Comparison of ENCODE assay signal across 8 mouse cellular contexts in the genomic region with DNA sequence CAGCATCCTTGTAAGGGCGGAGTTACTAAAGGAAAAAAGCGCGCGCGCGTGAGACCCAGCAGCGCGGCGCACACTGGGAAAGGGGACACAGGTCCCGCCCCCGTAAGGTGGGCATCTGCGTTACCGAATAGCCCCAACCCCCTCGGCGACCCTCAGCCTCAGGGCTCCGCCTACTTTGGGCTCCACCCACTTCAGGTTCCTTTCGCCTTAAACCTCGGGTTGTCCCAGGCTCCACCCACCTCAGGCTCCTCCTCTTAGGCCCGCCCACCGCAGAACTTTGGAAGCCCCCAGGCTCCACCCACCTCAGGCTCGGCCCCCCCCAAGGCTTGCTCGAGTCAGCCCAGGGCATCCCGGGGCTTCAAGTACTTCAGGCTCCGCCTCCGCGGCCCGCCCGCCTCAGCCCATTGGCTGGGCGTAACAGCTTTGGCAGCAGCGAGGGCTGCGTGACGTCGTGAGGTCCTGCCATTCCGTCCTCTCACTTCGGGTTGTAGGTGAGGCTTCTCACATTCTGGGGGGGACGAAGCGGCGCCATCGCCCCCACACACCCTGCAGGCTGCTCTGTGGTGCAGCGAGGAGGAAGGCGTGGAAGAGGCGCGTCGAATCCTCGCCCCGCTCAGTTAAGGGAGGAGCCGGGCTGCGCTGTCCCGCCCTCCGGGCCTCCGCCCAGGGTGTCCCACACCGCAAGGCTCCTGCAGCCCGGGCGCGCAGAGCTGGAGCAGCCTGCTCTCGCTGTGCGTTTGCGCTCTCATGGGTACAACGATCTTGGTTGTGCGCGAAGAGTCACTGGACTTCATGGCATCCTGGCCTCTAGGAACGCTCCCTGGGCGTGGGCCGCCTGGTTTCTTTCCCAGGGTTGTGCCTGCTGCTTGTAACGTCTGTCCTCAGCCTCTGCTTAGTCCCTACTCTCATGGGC. TPM values are rescaled to one million over a fixed set of nuclear protein-coding genes. Genes with fewer than 3 reads are reported as not detected.
DNase-seq lines count a peak whose midpoint lies in the region; ATAC-seq and TF ChIP-seq lines count a peak whose summit lies in the region.

No protein-coding gene starts in this region.

- 0 out of 2 replicates have a peak, but pooled peaks have one; percentile 13 for TF ChIP-seq CTCF in lung, postnatal 0 days (IDR thresholded peaks at IDR 0.05)

- TF ChIP-seq EP300 in lung, postnatal 0 days (IDR thresholded peaks at IDR 0.05) = no peak

- H3K9ac ChIP-seq in lung, postnatal 0 days (replicated peaks; ENCODE audit: low read depth) = peak overlapping the region; percentile 48

- peak overlapping the region; percentile 75 for H3K4me3 ChIP-seq in hindbrain, embryonic 10.5 days
- peak overlapping the region; percentile 62 for H3K4me3 ChIP-seq in lung, postnatal 0 days (ENCODE audit: low read depth, low read length)

- peaks cover 11% of the 10 kb centered on the region for H3K9me3 ChIP-seq in hindbrain, embryonic 10.5 days
- H3K9me3 ChIP-seq in lung, postnatal 0 days (ENCODE audit: low read length) = peaks cover 4% of the 10 kb centered on the region; the same call in 1 of the 2 replicates

- WGBS in hindbrain, embryonic 10.5 days = under 1% methylated on average over 65 of the region's 65 CpGs
- under 1% methylated on average over 53 of the region's 65 CpGs for WGBS in lung, postnatal 0 days

- peaks cover 17% of the 10 kb centered on the region for H3K4me1 ChIP-seq in hindbrain, embryonic 10.5 days (replicated peaks)
- H3K4me1 ChIP-seq in lung, postnatal 0 days (ENCODE audit: insufficient read depth, low read depth, low read length) = no peaks in the 10 kb centered on the region; the same call in 1 of the 2 replicates

- H3K4me2 ChIP-seq in lung, postnatal 0 days (replicated peaks; ENCODE audit: low read depth, low read length) = peak overlapping the region; percentile 80

- H3K36me3 ChIP-seq in hindbrain, embryonic 10.5 days = no peaks in the 10 kb centered on the region
- H3K36me3 ChIP-seq in lung, postnatal 0 days (ENCODE audit: insufficient read depth, low read length) = no peaks in the 10 kb centered on the region

- peak; percentile 97 for ATAC-seq in frontal cortex, adult (ENCODE audit: low TSS enrichment)
- peak; percentile 98 for ATAC-seq in lung, postnatal 0 days

- H3K27me3 ChIP-seq in hindbrain, embryonic 10.5 days (ENCODE audit: insufficient read depth, poor library complexity, severe bottlenecking) = no peaks in the 10 kb centered on the region
- H3K27me3 ChIP-seq in lung, postnatal 0 days (replicated peaks; ENCODE audit: insufficient read depth, low read length) = no peaks in the 10 kb centered on the region

- peak; percentile 98 for DNase-seq in MN1 (ENCODE audit: low spot score)
- peak; percentile 94 for DNase-seq in cerebellum, adult 9-10 months
- peak; percentile 100 for DNase-seq in hindbrain, embryonic 10.5 days (ENCODE audit: low spot score)
- peak; percentile 96 for DNase-seq in layer of hippocampus, adult 9-11 months
- DNase-seq in lung, postnatal 0 days (ENCODE audit: low spot score) = peak; percentile 98
- DNase-seq in ovary, postnatal 14 days (ENCODE audit: low spot score) = peak; percentile 95
- peak; percentile 99 for DNase-seq in thymus, postnatal 14 days

- peak overlapping the region; percentile 89 for H3K27ac ChIP-seq in hindbrain, embryonic 10.5 days
- peak overlapping the region; percentile 85 for H3K27ac ChIP-seq in lung, postnatal 0 days (ENCODE audit: low read length)

RNA-seq across cellular contexts. Expression of a gene that starts 44.6 kb away (rescaled TPM):
- polyA plus RNA-seq in hindbrain, embryonic 10.5 days (2016; fragmentation: Nextera tagmentation; extraction: Ambion mirVana) = 17.1 and 19.7 TPM in 2 replicates
- polyA plus RNA-seq in lung, postnatal 0 days (2015; fragmentation: Nextera tagmentation; extraction: Ambion mirVana) = 10.2 and 11.5 TPM in 2 replicates

Comparison
In these comparisons a context has a peak if more than half of its experiments do, and no peak if none do; other contexts are left out.
1. Peak in every context shown above with its lines: DNase-seq, ATAC-seq, H3K4me3 ChIP-seq and H3K27ac ChIP-seq.